21 mouse cellular contexts compared by ENCODE assay signal in the genomic region with DNA sequence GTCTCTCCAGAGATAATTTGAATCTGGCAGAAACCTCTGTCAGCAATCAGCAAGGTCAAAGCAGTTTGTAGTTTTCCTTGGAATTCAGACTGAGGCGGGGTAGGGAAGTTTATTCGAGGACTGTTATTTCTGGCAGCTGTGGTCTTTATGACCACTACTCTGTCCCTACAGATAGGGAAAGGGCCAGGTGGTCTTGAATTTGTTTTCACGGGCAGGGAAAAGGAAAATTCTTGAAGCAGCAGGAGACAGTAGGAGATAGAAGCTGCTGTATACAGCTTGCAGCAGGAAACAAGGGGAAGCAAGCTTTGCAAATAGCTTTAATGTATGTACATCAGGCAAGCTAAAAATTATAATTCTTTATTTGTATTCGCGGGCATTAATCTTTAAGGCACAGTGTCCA. TPM values are rescaled to one million over a fixed set of nuclear protein-coding genes. Genes with fewer than 3 reads are reported as not detected.
A peak's percentile ranks its signal among the peaks of the same experiment; 100 is the strongest.
DNase-seq lines count a peak whose midpoint lies in the region; ATAC-seq and TF ChIP-seq lines count a peak whose summit lies in the region.
"Not testable (repeated sequence)": the region's sequence is repeated elsewhere in the genome, so short reads cannot be mapped to it uniquely, and the experiment has no call there.
"Had no signal": no experiment of that assay in that cellular context is flagged by ENCODE, and none has a peak within 500 bp of the region (broad histone marks: within the 10 kb centered on the region; RNA-seq: fewer than 3 reads in every experiment).

No protein-coding gene starts in this region.

- peak; percentile 78 for ATAC-seq in heart, embryonic 12.5 days (ENCODE audit: insufficient number of reproducible peaks, low FRiP score)
- ATAC-seq in heart, embryonic 15.5 days (replicated peaks; ENCODE audit: insufficient number of reproducible peaks, insufficient read depth, low FRiP score, low read depth) = peak; percentile 58; the same call in 1 of the 2 replicates
- ATAC-seq in heart, postnatal 0 days (ENCODE audit: insufficient read depth, low read depth) = 0 out of 2 replicates have a peak, but pooled peaks have one; percentile 37
- peak; percentile 30; the same call in 1 of the 2 replicates for ATAC-seq in limb, embryonic 14.5 days (ENCODE audit: low FRiP score, low read depth)

- H3K4me3 ChIP-seq in heart, embryonic 12.5 days; heart, embryonic 15.5 days; heart, postnatal 0 days (ENCODE audit: low read depth, low read length); limb, embryonic 14.5 days (replicated peaks; ENCODE audit: low read length): not testable (repeated sequence)

- TF ChIP-seq POLR2A in limb, embryonic 14.5 days (IDR thresholded peaks at IDR 0.05; ENCODE audit: borderline replicate concordance, extremely low read depth, insufficient read depth, insufficient read length) = not testable (repeated sequence)

- not testable (repeated sequence) for TF ChIP-seq EP300 in heart, postnatal 0 days (IDR thresholded peaks at IDR 0.05; ENCODE audit: low read depth)

- TF ChIP-seq CTCF in heart, postnatal 0 days (IDR thresholded peaks at IDR 0.05; ENCODE audit: low read depth) = not testable (repeated sequence)

- H3K27ac ChIP-seq in heart, embryonic 12.5 days (ENCODE audit: poor library complexity, severe bottlenecking); heart, embryonic 15.5 days; heart, postnatal 0 days (ENCODE audit: low read depth); limb, embryonic 14.5 days (replicated peaks; ENCODE audit: low read depth, low read length): not testable (repeated sequence)

- not testable (repeated sequence) for H3K27me3 ChIP-seq in heart, embryonic 12.5 days (replicated peaks); heart, embryonic 15.5 days; heart, postnatal 0 days (ENCODE audit: control insufficient read depth, insufficient read depth, low read length); limb, embryonic 14.5 days (ENCODE audit: control insufficient read depth, insufficient read depth, low read length)

- not testable (repeated sequence) for H3K9ac ChIP-seq in heart, embryonic 12.5 days; heart, embryonic 15.5 days; heart, postnatal 0 days (replicated peaks; ENCODE audit: low read depth, low read length); limb, embryonic 14.5 days (ENCODE audit: low read depth, low read length, severe bottlenecking)

- H3K4me1 ChIP-seq in heart, embryonic 12.5 days (replicated peaks); heart, embryonic 15.5 days (replicated peaks); heart, postnatal 0 days (ENCODE audit: control insufficient read depth, insufficient read depth); limb, embryonic 14.5 days (ENCODE audit: control insufficient read depth, insufficient read depth, low read length): not testable (repeated sequence)

- not testable (repeated sequence) for H3K9me3 ChIP-seq in heart, embryonic 12.5 days (replicated peaks); heart, embryonic 15.5 days (replicated peaks); heart, postnatal 0 days (replicated peaks; ENCODE audit: control insufficient read depth, low read length); limb, embryonic 14.5 days (ENCODE audit: control insufficient read depth, low read length)

- DNase-seq in adrenal gland, postnatal 10 days = peak; percentile 19
- peak; percentile 42 to 49 for DNase-seq in heart, adult 18-20 months
- DNase-seq in heart, postnatal 0 days (ENCODE audit: low spot score); limb, embryonic 14.5 days (ENCODE audit: low spot score): not testable (repeated sequence)
- peak; percentile 45 for DNase-seq in testis, postnatal 14 days (ENCODE audit: low spot score)

- WGBS in heart, embryonic 12.5 days = 14% methylated on average over 3 of the region's 5 CpGs
- 48% methylated on average over 5 of the region's 5 CpGs for WGBS in heart, embryonic 15.5 days
- 11% methylated on average over 1 of the region's 5 CpGs for WGBS in heart, postnatal 0 days
- 25% methylated on average over 2 of the region's 5 CpGs for WGBS in limb, embryonic 14.5 days

- not testable (repeated sequence) for H3K4me2 ChIP-seq in heart, embryonic 12.5 days; heart, embryonic 15.5 days; heart, postnatal 0 days (ENCODE audit: low read depth, low read length); limb, embryonic 14.5 days (replicated peaks; ENCODE audit: low read depth, low read length, severe bottlenecking)

- not testable (repeated sequence) for H3K36me3 ChIP-seq in heart, embryonic 12.5 days; heart, embryonic 15.5 days; heart, postnatal 0 days (replicated peaks; ENCODE audit: control insufficient read depth, insufficient read depth, low read length); limb, embryonic 14.5 days (ENCODE audit: control insufficient read depth, insufficient read depth, low read length)

RNA-seq across cellular contexts. Expression of a gene that starts 16.8 kb away (rescaled TPM):
- under 1 TPM; 0.15 to 0.33 TPM for total RNA-seq in adrenal gland, postnatal 10 days (2021)
- total RNA-seq in heart, adult 18-20 months (2021) = under 1 TPM; 0.67 to 0.69 TPM
- 0.08 TPM in 1 of 2 replicates, not detected in the other for polyA plus RNA-seq in heart, embryonic 12.5 days (2016; fragmentation: Nextera tagmentation; extraction: Ambion mirVana)
- not detected in 2 replicates for polyA plus RNA-seq in heart, embryonic 15.5 days (2015; fragmentation: Nextera tagmentation; extraction: Ambion mirVana)
- 0.73 TPM in 1 of 2 replicates, not detected in the other for total RNA-seq in heart, postnatal 0 days (2014; rRNA removed; ENCODE audit: low replicate concordance)
- polyA plus RNA-seq in heart, postnatal 0 days (2015; fragmentation: Nextera tagmentation; extraction: Ambion mirVana) = 0.10 and 0.12 TPM in 2 replicates
- polyA plus RNA-seq in limb, embryonic 14.5 days (2012; rRNA removed) = 0.18 and 0.50 TPM in 2 replicates
- 0.14 TPM in 1 of 2 replicates, not detected in the other for polyA plus RNA-seq in limb, embryonic 14.5 days (2014; fragmentation: Nextera tagmentation; extraction: Ambion mirVana)
- total RNA-seq: common myeloid progenitor, adult 5-6 weeks; ES-E14; MEL had no signal
- polyA plus RNA-seq: C2C12; embryonic facial prominence, embryonic 11.5 days; embryonic facial prominence, embryonic 13.5 days; erythroblast, embryonic 14.5 days; forebrain, embryonic 10.5 days; forebrain, embryonic 14.5 days had no signal

RNA-seq across cellular contexts. Expression of a gene that starts 40.2 kb away (rescaled TPM):
- under 1 TPM; 0.21 to 0.36 TPM for total RNA-seq in adrenal gland, postnatal 10 days (2021)
- under 1 TPM in 1 of 2 experiments, not detected in 1; 0.54 TPM for total RNA-seq in heart, adult 18-20 months (2021)
- 0.08 TPM in 1 of 2 replicates, not detected in the other for polyA plus RNA-seq in heart, embryonic 12.5 days (2016; fragmentation: Nextera tagmentation; extraction: Ambion mirVana)
- 0.09 and 0.10 TPM in 2 replicates for polyA plus RNA-seq in heart, embryonic 15.5 days (2015; fragmentation: Nextera tagmentation; extraction: Ambion mirVana)
- total RNA-seq in heart, postnatal 0 days (2014; rRNA removed; ENCODE audit: low replicate concordance) = not detected in 2 replicates
- 0.07 TPM in 1 of 2 replicates, not detected in the other for polyA plus RNA-seq in heart, postnatal 0 days (2015; fragmentation: Nextera tagmentation; extraction: Ambion mirVana)
- polyA plus RNA-seq in limb, embryonic 14.5 days (2012; rRNA removed) = 0.23 and 0.54 TPM in 2 replicates
- polyA plus RNA-seq in limb, embryonic 14.5 days (2014; fragmentation: Nextera tagmentation; extraction: Ambion mirVana) = 0.08 TPM in 1 of 2 replicates, not detected in the other
- total RNA-seq: adrenal gland, postnatal 25 days; adrenal gland, postnatal 4 days; common myeloid progenitor, adult 5-6 weeks; ES-E14; MEL had no signal
- polyA plus RNA-seq: brain, embryonic 14.5 days; C2C12; embryonic facial prominence, embryonic 11.5 days; embryonic facial prominence, embryonic 13.5 days; erythroblast, embryonic 14.5 days; forebrain, embryonic 10.5 days; forebrain, embryonic 12.5 days; forebrain, embryonic 14.5 days; forebrain, embryonic 16.5 days had no signal
